Mouse (Mus musculus): ENCODE measurements around the gene Wdr45b. TPM values are rescaled to one million over a fixed set of nuclear protein-coding genes. Genes with fewer than 3 reads are reported as not detected.
"Not testable (repeated sequence)": the region's sequence is repeated elsewhere in the genome, so short reads cannot be mapped to it uniquely, and the experiment has no call there.

Wdr45b gene
- polyA plus RNA-seq, 1 experiment from 2014 or later, result 101 TPM

GRCm38 (mm10) chr11:121347036-121347435, 7.2 kb downstream of the Wdr45b start:
- Histone ChIP-seq H3K36me3 (ENCODE audit: control insufficient read depth, insufficient read depth, low read length) (peaks cover 38% of the 10 kb centered on the region), H3K9me3 (ENCODE audit: control insufficient read depth, low read length) (no peaks in the 10 kb centered on the region), H3K4me1 (replicated peaks; ENCODE audit: control insufficient read depth, insufficient read depth, low read length) (no peaks in the 10 kb centered on the region), H3K4me2 (ENCODE audit: low read length) (no peak overlapping the region), H3K27me3 (replicated peaks; ENCODE audit: control insufficient read depth, insufficient read depth, low read length) (no peaks in the 10 kb centered on the region), H3K9ac (ENCODE audit: low read length) (no peak overlapping the region), H3K4me3 (ENCODE audit: low read depth, low read length) (no peak overlapping the region), H3K27ac (ENCODE audit: low read depth) (no peak overlapping the region)
- WGBS, result 90% methylated on average over 2 of the region's 2 CpGs
- ATAC-seq (replicated peaks; ENCODE audit: low FRiP score, low TSS enrichment, low read depth), result no peak
- no peak for DNase-seq (ENCODE audit: low spot score)

- ATAC-seq (replicated peaks; ENCODE audit: low FRiP score, low TSS enrichment, low read depth), result not testable (repeated sequence)
Measured at GRCm38 (mm10) chr11:121342423-121342822, 11.8 kb downstream of the Wdr45b start.

GRCm38 (mm10) chr11:121340287-121340686, 14.0 kb downstream of the Wdr45b start:
- ATAC-seq (replicated peaks; ENCODE audit: low FRiP score, low TSS enrichment, low read depth), result no peak
- H3K36me3 ChIP-seq (ENCODE audit: control insufficient read depth, insufficient read depth, low read length), result peaks cover 61% of the 10 kb centered on the region

More at GRCm38 (mm10) chr11:121342423-121342822, 11.8 kb downstream of the Wdr45b start:
- H3K36me3 ChIP-seq (ENCODE audit: control insufficient read depth, insufficient read depth, low read length), result peaks cover 61% of the 10 kb centered on the region
- DNase-seq (ENCODE audit: low spot score); H3K4me3 ChIP-seq (ENCODE audit: low read depth, low read length); H3K9ac ChIP-seq (ENCODE audit: low read length); H3K4me1 ChIP-seq (replicated peaks; ENCODE audit: control insufficient read depth, insufficient read depth, low read length); H3K9me3 ChIP-seq (ENCODE audit: control insufficient read depth, low read length); H3K4me2 ChIP-seq (ENCODE audit: low read length); H3K27me3 ChIP-seq (replicated peaks; ENCODE audit: control insufficient read depth, insufficient read depth, low read length); H3K27ac ChIP-seq (ENCODE audit: low read depth): not testable (repeated sequence)
- WGBS, result no CpG with 5 or more reads among the region's 1 CpGs

GRCm38 (mm10) chr11:121339647-121340046, 14.6 kb downstream of the Wdr45b start:
- DNase-seq (ENCODE audit: low spot score) (no peak), ATAC-seq (replicated peaks; ENCODE audit: low FRiP score, low TSS enrichment, low read depth) (no peak)
- Histone ChIP-seq H3K9me3 (ENCODE audit: control insufficient read depth, low read length) (no peaks in the 10 kb centered on the region), H3K9ac (ENCODE audit: low read length) (no peak overlapping the region), H3K4me2 (ENCODE audit: low read length) (no peak overlapping the region), H3K36me3 (ENCODE audit: control insufficient read depth, insufficient read depth, low read length) (peaks cover 62% of the 10 kb centered on the region), H3K27ac (ENCODE audit: low read depth) (no peak overlapping the region), H3K27me3 (replicated peaks; ENCODE audit: control insufficient read depth, insufficient read depth, low read length) (no peaks in the 10 kb centered on the region), H3K4me3 (ENCODE audit: low read depth, low read length) (no peak overlapping the region), H3K4me1 (replicated peaks; ENCODE audit: control insufficient read depth, insufficient read depth, low read length) (no peaks in the 10 kb centered on the region)
- 96% methylated on average over 1 of the region's 1 CpGs for WGBS

More at GRCm38 (mm10) chr11:121340287-121340686, 14.0 kb downstream of the Wdr45b start:
- no peak for DNase-seq (ENCODE audit: low spot score)
- no peak overlapping the region for H3K27ac ChIP-seq (ENCODE audit: low read depth)
- H3K4me2 ChIP-seq (ENCODE audit: low read length), result no peak overlapping the region
- H3K27me3 ChIP-seq (replicated peaks; ENCODE audit: control insufficient read depth, insufficient read depth, low read length), result no peaks in the 10 kb centered on the region
- H3K9ac ChIP-seq (ENCODE audit: low read length), result no peak overlapping the region
- 75% methylated on average over 1 of the region's 1 CpGs for WGBS
- no peak overlapping the region for H3K4me3 ChIP-seq (ENCODE audit: low read depth, low read length)
- no peaks in the 10 kb centered on the region for H3K9me3 ChIP-seq (ENCODE audit: control insufficient read depth, low read length)
- H3K4me1 ChIP-seq (replicated peaks; ENCODE audit: control insufficient read depth, insufficient read depth, low read length), result no peaks in the 10 kb centered on the region

- H3K9ac ChIP-seq (ENCODE audit: low read length), result no peak overlapping the region
- DNase-seq (ENCODE audit: low spot score) (no peak), ATAC-seq (replicated peaks; ENCODE audit: low FRiP score, low TSS enrichment, low read depth) (no peak)
- no peaks in the 10 kb centered on the region for H3K27me3 ChIP-seq (replicated peaks; ENCODE audit: control insufficient read depth, insufficient read depth, low read length)
- peaks cover 96% of the 10 kb centered on the region for H3K36me3 ChIP-seq (ENCODE audit: control insufficient read depth, insufficient read depth, low read length)
- H3K4me3 ChIP-seq (ENCODE audit: low read depth, low read length), result no peak overlapping the region
- H3K4me2 ChIP-seq (ENCODE audit: low read length), result no peak overlapping the region
- WGBS, result 89% methylated on average over 3 of the region's 3 CpGs
- no peaks in the 10 kb centered on the region for H3K9me3 ChIP-seq (ENCODE audit: control insufficient read depth, low read length)
- H3K27ac ChIP-seq (ENCODE audit: low read depth), result no peak overlapping the region
- no peaks in the 10 kb centered on the region for H3K4me1 ChIP-seq (replicated peaks; ENCODE audit: control insufficient read depth, insufficient read depth, low read length)
Measured at GRCm38 (mm10) chr11:121331641-121332040, 22.6 kb downstream of the Wdr45b start.

GRCm38 (mm10) chr11:121328619-121329018, 25.6 kb downstream of the Wdr45b start:
- DNase-seq (ENCODE audit: low spot score) (no peak), ATAC-seq (replicated peaks; ENCODE audit: low FRiP score, low TSS enrichment, low read depth) (no peak)
- Histone ChIP-seq H3K27me3 (replicated peaks; ENCODE audit: control insufficient read depth, insufficient read depth, low read length) (no peaks in the 10 kb centered on the region), H3K27ac (ENCODE audit: low read depth) (no peak overlapping the region), H3K4me2 (ENCODE audit: low read length) (no peak overlapping the region), H3K4me1 (replicated peaks; ENCODE audit: control insufficient read depth, insufficient read depth, low read length) (no peaks in the 10 kb centered on the region), H3K36me3 (ENCODE audit: control insufficient read depth, insufficient read depth, low read length) (peaks cover 71% of the 10 kb centered on the region), H3K9me3 (ENCODE audit: control insufficient read depth, low read length) (no peaks in the 10 kb centered on the region), H3K9ac (ENCODE audit: low read length) (no peak overlapping the region), H3K4me3 (ENCODE audit: low read depth, low read length) (no peak overlapping the region)

- Histone ChIP-seq H3K4me1 (replicated peaks; ENCODE audit: control insufficient read depth, insufficient read depth, low read length) (no peaks in the 10 kb centered on the region), H3K27me3 (replicated peaks; ENCODE audit: control insufficient read depth, insufficient read depth, low read length) (no peaks in the 10 kb centered on the region), H3K27ac (ENCODE audit: low read depth) (no peak overlapping the region), H3K4me3 (ENCODE audit: low read depth, low read length) (no peak overlapping the region), H3K36me3 (ENCODE audit: control insufficient read depth, insufficient read depth, low read length) (peaks cover 67% of the 10 kb centered on the region), H3K4me2 (ENCODE audit: low read length) (no peak overlapping the region), H3K9me3 (ENCODE audit: control insufficient read depth, low read length) (no peaks in the 10 kb centered on the region), H3K9ac (ENCODE audit: low read length) (no peak overlapping the region)
- ATAC-seq (replicated peaks; ENCODE audit: low FRiP score, low TSS enrichment, low read depth) (no peak), DNase-seq (ENCODE audit: low spot score) (no peak)
- WGBS, result 98% methylated on average over 9 of the region's 9 CpGs
Measured at GRCm38 (mm10) chr11:121328206-121328605, 26.0 kb downstream of the Wdr45b start.

- Histone ChIP-seq H3K9me3 (ENCODE audit: control insufficient read depth, low read length) (no peaks in the 10 kb centered on the region), H3K4me3 (ENCODE audit: low read depth, low read length) (no peak overlapping the region), H3K4me2 (ENCODE audit: low read length) (no peak overlapping the region), H3K27me3 (replicated peaks; ENCODE audit: control insufficient read depth, insufficient read depth, low read length) (no peaks in the 10 kb centered on the region), H3K27ac (ENCODE audit: low read depth) (no peak overlapping the region), H3K9ac (ENCODE audit: low read length) (no peak overlapping the region), H3K36me3 (ENCODE audit: control insufficient read depth, insufficient read depth, low read length) (peaks cover 52% of the 10 kb centered on the region), H3K4me1 (replicated peaks; ENCODE audit: control insufficient read depth, insufficient read depth, low read length) (no peaks in the 10 kb centered on the region)
- ATAC-seq (replicated peaks; ENCODE audit: low FRiP score, low TSS enrichment, low read depth) (no peak), DNase-seq (ENCODE audit: low spot score) (no peak)
- WGBS, result 98% methylated on average over 5 of the region's 5 CpGs
Measured at GRCm38 (mm10) chr11:121326681-121327080, 27.6 kb downstream of the Wdr45b start.

GRCm38 (mm10) chr11:121326034-121326433, 28.2 kb downstream of the Wdr45b start:
- no peak for ATAC-seq (replicated peaks; ENCODE audit: low FRiP score, low TSS enrichment, low read depth)
- DNase-seq (ENCODE audit: low spot score), result no peak
- Histone ChIP-seq H3K4me3 (ENCODE audit: low read depth, low read length) (no peak overlapping the region), H3K4me2 (ENCODE audit: low read length) (no peak overlapping the region), H3K36me3 (ENCODE audit: control insufficient read depth, insufficient read depth, low read length) (peaks cover 46% of the 10 kb centered on the region), H3K27me3 (replicated peaks; ENCODE audit: control insufficient read depth, insufficient read depth, low read length) (no peaks in the 10 kb centered on the region), H3K9ac (ENCODE audit: low read length) (no peak overlapping the region), H3K9me3 (ENCODE audit: control insufficient read depth, low read length) (no peaks in the 10 kb centered on the region), H3K4me1 (replicated peaks; ENCODE audit: control insufficient read depth, insufficient read depth, low read length) (no peaks in the 10 kb centered on the region), H3K27ac (ENCODE audit: low read depth) (no peak overlapping the region)
- whole genome bisulfite sequencing, result 58% methylated on average over 1 of the region's 1 CpGs

All from intestine, embryonic 14.5 days (tissue).